Mouse (Mus musculus) heart, adult 18-20 months (tissue): ENCODE measurements around the gene Ankrd24. TPM values are rescaled to one million over a fixed set of nuclear protein-coding genes. Genes with fewer than 3 reads are reported as not detected.
A peak's percentile ranks its signal among the peaks of the same experiment; 100 is the strongest.

Experiments used
- DNase-seq, 2 experiments: peaks; one replicate each; pipeline ENCODE4 v3.0.0; 2021 to 2022; ENCODE audit warnings: mixed read lengths in 1 of 2
- long read RNA-seq, 2 experiments: library from polyadenylated mRNA; stranded (forward); transcript quantifications; one replicate each; pipeline ENCODE4 v2.0.0; 2021
- total RNA-seq, 2 experiments: library from RNA; stranded (reverse); gene quantifications; 2 replicates each; pipeline ENCODE4 v1.2.3; 2021

The Ankrd24 gene
- total RNA-seq = 10 to 100 TPM in 1 of 2 experiments, 1 to 10 TPM in 1; 7.5 to 10.3 TPM
- long read RNA-seq, experiment 1, partial matches to known transcripts = 3 of 6 reads
- long read RNA-seq, experiment 1, other reads (novel, unspliced or antisense) = 1 of 6 reads
- long read RNA-seq, experiment 2, partial matches to known transcripts = 1 of 2 reads
- long read RNA-seq, experiment 2, other reads (novel, unspliced or antisense) = 0 of 2 reads

DNA sequence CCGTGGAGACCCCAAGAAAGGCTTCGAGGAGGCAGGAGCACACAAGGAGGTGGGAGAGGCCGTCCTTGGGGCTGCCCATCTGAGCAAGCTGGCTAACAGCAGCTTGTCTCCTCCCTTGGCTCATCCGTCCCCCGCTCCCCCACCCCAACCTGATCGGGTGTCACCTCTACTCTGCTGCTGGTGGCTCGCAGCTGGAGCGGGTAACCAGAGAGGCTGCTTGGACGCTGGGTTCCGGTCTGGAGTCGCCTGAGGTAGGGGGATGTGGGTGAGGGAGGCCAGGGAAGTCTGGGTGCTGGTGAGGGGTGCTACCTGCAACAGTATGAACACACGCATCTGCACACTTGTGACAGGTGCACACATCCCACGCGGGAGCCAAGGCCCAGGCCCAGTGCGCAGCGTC is at the start of gene Ankrd24:
Ankrd24 (plus strand) TSS at position 151 of the 400 bp plus-strand sequence.
- no peak for DNase-seq

DNA sequence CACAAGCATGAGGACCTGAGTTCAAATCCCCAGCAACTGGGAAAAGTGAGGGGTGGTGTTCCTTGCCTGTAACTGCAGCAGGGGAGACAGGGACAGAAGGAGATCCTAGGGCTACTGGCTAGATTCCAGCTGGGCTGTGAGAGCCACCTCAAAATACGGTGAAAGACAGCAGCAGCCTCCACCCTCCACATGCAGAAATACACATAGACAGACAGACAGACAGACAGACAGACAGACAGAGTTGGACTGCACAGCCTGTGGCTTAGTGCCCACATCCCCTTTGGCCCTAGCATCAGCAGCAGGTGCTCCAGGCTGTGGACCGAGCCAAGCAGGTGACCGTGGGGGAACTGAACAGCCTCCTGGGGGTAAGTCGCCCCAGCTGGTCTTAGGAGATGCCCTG is 48.4 kb upstream of the Ankrd24 start:
- DNase-seq = no peak

DNA sequence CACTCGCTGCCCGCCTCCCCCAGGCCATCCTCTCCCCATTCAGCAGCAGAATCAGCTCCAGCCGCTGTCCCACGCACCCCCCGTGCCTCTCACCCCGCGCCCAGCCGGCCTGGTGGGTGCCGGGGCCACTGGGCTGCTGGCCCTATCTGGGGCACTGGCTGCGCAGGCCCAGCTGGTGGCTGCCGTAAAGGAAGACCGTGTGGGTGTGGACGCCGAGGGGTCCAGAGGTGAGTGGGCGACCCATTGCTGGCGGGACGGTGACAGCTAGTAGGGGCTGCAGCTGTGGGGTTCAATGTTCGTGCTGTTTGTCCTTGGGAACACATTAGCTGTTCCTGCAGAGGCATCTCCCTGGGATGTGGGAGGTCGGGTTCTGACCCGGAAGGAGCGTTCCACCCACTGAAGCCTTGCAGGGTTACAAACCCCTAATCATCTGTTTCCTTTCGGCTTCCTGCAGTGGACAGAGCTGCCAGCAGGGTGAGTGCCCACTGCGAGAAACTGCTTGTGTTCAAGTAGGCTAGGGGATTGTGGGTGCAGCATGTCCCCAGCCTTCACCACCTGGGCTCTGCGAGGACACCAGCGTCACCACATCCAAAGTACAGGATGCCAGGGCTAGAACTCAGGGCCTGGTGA is 47.8 kb upstream of the Ankrd24 start:
- DNase-seq = no peak

DNA sequence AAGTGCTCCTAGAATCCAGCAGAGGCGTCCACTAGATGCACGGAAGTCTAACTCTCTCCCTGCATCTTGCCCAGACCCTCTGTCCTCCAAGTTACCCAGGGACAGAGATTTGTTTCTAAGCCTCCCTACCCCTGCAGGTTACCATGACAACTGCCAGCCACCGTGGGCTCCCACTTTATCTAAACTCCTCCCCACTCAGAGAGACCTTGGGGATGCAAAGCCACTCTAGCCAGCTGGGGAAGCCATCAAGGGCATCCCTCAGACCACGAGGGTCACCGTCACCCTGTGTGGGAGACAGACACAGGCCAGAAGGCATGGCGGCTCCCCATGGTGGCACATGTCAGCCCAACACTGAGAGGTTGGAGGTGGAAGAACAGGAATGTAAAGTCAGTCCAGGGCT is 45.0 kb upstream of the Ankrd24 start:
- DNase-seq = no peak

DNA sequence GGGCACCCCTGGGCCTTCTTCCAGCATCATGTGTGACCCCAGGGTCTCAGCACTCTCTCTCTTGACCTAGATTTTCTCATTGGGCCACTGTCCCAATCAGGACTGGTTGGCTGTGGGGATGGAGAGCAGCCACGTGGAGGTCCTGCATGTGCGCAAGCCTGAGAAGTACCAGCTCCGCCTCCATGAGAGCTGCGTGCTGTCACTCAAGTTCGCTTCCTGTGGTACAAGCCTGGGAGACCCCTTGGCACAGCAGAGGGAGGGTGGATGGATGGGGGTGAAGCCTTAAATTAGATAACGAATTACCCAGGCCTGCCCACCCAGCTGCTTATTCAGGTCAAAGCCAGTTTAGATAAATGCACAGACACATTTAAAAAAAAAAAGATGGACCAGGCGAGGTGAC is 39.6 kb upstream of the Ankrd24 start:
- DNase-seq = no peak

DNA sequence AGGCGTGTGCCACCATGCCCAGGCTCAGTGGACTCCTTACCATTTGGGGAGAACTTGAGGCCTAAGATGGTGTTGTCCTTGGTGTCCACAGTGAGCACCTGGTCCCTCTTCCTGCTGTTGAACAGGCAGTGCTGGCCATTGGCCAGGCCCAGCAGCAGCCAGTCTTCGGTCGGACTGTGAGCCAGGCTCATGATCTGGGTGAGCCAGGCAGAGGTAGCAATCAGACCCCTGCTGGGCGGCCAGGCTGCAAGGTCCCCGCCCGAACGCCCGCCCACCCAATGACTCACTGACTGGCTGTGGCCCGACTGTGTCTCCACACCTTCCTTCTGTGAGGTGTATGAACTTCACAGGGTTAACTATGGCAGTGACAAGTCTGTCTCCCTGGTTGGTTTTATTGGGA is 36.5 kb upstream of the Ankrd24 start:
- DNase-seq = no peak

DNA sequence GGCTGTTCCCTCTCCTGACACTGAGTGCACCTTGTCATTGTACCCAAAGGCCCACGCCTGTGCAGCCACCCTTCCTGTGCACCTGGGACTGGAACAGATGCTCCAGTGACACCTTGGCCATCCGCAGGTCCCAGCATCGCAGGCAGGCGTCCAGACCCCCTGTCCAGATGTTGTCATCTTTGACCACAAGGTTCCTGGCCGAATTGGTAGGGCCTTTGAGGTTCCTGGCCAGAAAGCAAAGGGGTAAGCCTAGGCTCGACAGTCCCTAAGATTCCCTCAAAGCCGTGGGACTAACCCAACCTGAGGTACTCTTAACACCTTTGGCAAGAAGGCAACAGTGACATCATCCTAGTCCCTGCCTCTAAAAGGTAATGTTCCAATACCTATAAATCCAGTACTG is 35.7 kb upstream of the Ankrd24 start:
- no peak for DNase-seq

DNA sequence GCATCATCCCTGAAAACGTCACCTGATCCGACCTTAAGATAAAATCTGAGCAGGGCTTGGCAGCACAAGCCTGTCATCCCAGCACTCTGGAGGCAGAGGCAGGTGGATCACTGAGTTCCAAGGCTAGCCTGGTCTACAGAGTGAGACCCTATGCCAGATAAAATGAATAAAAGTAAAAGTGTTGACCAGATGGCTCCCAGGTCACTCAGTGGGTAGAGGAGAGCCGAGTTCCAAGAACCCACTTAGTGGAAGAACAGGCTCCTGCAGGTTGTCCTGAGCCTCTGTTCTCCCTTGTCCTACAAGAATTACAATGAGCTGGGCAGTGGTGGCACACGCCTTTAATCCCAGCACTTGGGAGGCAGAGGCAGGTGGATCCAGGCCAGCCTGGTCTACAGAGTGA is 35.1 kb upstream of the Ankrd24 start:
- no peak for DNase-seq

DNA sequence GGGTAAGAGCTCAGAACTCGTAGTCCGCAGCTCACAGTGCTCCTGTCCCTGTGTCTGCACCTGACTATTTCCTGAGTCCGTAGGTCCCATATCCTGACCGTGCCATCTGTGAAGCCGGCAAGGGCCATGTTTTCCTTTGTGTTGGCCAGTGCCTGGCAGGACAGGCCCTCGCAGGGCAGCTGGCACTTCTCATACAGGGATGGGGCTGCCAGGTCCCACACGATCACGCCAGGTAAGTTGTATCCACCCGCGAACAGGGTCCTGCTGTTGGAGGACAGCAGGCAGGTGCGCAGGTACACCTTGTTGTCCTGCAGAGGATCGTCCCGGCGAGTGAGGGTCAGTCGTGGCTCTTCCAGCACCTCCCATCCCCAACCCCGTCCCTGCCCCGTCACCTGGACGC is 34.4 kb upstream of the Ankrd24 start:
- no peak for DNase-seq

DNA sequence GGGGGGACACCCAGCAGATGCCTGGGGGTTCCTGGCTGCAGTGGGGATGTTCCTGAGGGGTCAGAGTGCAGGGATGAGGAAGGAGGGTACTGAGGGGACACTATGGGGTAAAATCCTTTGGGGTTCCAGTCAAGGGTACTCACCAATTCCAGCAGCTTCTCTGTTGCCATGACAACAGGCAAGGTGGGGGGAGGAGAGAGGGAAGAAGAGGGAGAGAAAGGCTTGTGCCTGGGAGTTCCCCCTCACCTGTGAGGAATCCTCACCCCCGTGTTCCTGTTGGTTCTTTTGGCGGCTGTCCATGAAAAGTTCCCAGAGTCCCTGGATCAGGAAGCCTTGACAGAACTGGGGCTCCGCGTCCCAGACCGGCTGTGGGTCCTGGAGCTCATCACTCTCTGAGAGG is 32.7 kb upstream of the Ankrd24 start:
- no peak for DNase-seq

DNA sequence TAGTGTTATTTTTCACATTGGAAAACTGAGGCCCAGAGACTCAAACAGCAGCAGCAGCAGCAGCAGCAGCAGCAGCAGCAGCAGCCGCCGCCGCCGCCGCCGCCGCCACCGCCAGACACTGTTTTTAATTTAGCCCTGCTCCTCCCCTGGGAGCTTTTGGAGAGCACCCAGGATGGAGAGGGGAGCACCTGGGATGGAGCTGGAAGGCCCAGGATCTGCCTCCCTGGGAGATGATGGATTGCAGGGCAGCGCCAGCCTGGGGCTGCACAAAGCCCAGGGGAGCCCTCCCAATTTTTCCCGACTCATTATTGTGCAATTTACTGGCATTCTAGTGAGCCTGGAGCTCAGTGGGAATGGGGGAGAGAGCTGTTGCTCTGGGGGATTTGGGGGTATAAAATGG is 31.7 kb upstream of the Ankrd24 start:
- peak; percentile 69 to 72 for DNase-seq

DNA sequence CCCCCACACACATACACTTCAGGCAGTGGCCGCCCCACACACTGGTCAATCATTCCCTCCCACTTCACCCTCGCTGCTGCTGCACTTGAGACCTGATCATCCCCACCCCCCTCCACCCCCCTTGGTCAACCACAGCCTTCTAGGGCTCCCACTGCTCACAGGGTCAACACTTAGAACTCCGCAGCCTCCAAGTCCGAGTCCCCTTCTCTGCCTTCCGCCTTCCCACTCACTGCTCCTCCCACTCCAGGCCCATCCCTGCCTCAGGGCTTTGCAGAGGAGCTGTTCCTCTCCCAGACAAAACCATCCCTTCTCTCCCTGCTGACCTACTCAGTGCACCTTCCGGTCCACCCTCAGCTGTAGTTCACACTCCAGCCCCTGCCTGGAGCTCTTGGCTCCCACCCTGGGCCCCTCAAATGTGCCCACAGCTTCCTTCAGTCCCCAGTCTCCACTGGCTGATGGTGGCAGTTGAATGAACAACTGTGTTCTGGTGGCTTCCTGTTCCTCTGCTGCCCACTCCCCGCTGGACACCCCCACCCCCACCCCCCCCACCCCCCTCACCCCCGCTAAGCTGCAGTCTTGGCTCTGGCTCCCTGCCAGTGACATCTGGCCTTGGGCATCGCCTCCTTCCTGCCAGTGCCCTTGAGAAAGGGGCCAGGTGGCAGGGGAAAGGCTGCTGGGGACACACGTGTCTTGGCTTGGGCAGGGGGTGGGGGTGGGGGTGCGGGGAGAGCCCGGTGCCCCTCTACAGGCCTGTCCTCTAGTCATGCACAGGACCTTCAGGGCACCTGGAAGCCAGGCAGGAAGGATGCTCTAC is 31.0 kb upstream of the Ankrd24 start:
- DNase-seq = peak; percentile 66

DNA sequence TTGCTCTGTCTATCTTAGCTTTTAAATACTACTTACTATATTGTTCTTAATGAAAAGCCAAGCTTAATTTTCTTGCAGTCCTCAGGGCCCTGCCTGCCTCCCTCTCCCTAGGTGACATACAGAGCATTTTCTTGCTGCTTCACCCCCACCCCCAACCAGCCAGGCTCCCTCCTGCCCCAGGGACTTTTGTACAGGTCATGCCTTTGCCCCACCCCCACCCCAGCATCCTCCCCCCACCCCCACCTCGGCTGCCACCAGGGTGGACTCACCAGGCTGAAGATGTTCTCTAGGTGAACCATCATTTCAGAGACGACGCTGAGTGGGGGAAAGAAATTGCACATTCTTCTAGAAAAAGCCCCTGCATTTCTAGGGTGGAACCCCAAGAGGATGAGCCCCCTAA is 30.0 kb upstream of the Ankrd24 start:
- no peak for DNase-seq

DNA sequence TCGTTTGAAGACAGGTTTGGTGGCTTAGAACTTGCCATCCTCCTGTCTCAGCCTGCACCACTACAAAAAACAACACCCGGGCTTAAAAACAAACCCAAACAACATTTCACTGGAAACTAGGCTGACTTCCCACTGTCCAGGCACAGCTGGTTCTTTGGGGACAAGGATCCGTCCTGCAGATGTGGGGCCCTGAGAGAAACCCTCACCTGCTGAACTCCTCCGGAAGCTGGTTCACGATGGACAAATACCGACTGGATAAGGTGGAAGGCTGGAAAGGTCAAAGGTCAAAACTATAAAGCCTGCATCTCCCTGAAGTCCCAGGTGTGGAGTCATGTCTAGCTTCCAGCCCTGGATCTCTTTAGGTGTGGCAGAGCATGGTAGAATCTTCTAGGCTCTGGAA is 29.5 kb upstream of the Ankrd24 start:
- no peak for DNase-seq

DNA sequence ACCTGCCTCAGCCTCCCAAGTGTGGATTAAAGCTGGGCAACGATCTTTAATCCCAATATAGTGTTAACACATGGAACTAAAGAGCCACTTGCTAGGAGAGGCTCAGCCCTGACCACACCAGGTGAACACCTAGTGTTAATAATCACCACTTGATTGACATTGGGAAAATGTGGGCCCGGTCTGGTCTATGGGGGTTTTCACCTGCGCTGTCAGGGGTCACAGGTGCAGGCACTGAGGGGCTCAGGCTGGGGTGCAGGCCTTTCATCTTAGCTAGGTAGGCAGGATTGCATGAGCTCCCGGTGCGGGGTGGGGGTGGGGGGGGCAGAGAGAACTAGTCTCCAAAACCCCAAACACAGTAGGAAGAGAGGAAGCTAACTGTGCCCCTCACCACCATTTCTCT is 28.7 kb upstream of the Ankrd24 start:
- no peak for DNase-seq

DNA sequence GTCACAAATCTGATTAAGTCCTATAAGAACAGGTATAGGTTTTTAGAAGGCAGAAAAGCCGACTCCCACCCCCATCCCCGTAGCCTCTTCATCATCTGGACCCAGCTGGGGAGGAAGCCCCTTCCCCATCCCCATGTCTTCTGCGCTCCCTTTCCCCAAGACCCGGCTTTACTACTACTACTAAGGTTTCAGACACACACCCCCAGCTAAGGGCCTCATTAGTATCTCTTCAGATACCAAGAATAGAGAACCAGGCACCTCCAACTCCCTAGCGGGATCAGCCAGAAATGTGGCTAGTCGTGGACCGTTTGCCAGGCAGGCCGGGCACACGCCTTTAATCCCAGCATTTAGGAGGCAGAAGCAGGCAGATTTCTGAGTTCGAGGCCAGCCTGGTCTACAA is 28.2 kb upstream of the Ankrd24 start:
- DNase-seq = peak in 1 of 2 experiments; percentile 17

DNA sequence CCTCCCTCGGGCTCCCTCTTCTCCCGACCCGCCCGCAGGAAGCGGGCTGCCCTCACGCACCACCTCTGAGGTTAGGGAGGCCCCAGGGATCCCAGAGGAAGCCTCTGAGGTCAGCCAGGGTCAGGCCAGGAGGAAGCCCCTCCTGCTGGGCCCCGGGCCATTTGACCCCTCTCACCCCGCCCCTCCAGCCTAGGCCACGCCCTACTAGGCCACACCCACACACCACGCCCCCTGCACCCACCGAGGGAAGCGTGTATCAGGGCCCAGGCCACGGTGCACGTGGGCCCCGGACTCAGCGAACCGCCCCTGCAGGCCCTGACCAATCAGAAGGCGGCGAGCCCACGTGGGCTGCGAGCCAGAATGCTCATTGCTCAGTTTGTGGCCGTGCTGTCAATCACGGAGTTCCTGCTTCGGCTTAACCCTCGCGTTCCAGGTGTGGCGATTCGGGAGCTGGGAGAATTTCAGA is 27.6 kb upstream of the Ankrd24 start, which contains the start of gene Tle6:
Tle6 (minus strand) TSS at position 336 of the 466 bp plus-strand sequence.
- DNase-seq = peak; percentile 96

DNA sequence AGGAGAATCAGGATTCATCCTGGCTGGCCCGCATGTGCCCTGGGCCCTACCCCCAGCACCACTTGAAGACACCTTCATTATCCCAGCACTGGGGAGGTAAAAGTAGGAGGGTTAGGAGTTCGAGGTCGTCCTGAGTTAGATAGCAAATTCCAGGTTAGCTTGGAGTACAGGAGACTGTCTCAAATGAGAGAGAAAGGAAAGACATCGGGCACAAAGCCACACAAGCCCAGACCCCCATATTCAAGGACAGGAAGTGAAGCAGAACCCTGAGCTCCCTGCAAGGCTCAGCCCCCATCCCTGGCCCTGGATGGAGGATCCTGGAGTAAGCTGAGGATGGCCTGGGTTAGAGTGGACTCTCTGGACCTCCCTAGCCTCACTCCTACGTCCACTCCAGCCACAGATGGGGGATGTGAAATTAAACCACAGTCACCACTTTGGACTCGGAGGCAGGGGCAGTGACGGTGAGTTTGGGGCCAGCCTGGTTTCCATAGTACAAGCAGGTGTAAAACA is 26.9 kb upstream of the Ankrd24 start:
- DNase-seq = no peak

DNA sequence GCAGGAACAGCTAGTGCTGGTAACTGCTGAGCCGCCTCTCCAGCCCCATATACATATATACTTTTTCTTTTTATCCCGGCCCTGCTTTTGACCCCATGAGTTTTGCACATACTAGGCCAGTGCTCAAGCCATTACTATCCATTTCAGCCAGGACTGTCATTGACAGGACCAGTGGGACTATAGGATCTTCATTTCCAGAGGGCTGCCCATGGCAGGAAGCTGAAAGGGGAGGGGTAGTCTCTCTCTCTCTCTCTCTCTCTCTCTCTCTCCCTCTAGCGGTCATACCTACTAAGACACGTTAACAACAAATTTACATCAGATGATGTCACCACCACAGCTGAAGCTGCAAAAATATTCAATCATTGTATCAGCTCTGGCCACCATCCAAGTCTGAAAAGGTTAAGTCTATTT is 25.6 kb upstream of the Ankrd24 start:
- DNase-seq = peak; percentile 37 to 61

DNA sequence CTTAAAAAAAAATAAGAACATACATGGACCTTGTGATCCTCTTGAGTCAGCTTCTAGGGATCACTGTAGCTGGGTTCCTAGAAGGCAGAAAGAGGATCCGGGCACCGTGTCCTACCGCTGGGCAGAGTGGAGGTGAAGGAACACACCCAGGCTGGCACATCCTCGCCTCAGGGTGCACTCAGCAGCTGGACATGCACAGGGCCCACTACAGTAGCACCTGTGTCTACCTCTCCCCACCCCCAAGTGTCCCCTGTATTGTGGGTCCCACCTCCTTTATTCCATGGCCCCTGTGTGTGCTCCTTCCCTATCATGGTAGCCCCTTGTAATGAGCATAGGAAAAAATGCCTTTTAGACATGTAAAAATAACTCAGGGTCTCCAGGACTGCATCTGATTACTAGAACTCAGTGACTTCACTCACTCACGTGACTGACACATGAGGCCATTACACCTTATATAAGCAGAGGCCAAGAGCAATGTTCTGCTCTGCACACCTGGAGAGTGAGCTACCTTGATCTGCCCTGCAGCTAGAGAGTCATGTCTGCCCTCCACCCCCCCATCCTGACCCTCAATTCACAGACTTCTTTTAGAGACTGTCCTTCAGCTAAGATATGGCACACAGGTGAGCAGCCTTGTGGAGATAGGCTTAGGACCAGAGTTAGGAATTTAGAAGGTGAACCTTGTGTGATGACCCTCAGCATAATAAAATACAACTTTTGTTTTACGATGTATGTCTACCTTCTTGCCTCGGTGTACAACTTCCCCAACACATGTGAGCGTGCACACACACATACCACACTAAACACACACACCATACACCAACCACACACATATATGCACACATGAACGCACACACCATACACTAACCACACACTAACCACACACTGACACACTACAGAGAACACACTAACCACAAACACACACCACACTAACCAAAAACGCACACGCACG is 24.0 kb upstream of the Ankrd24 start:
- no peak for DNase-seq

DNA sequence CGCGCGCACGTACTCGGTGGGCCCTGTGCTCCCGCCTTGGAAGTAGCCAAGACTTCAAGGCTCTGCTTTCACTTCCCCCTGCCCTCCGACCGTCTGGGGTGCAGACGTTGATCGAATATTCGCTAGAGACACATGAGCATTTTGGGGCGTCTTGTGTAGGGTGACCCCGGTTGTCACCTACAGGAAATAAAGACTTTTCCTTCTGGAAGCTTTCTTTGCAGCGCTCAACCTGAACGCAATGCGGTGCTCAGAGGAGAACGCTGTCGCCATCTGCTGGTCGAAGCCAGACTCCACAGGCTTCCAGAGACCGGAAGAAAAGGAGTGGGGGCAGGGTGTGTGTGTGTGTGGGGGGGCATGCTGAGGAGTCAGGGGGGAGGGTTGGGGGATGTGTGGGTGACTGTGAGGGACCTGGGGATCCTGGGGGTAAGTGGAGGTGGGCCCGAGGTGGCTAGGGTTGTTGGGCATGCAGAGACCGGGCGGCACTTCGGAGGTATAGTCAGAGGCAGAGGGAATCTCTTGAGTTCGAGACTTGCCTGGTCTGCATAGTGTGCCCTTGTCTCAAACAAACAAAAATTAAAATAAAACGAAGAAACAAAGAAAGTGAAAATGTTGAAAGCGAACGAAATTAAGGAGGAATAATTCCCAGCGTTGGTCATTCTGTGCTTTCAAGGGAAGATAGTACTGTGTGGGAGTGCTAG is 23.2 kb upstream of the Ankrd24 start:
- DNase-seq = peak; percentile 90 to 94
